Mouse (Mus musculus): Measurements from ENCODE around the gene Gm49776. TPM values are rescaled to one million over a fixed set of nuclear protein-coding genes. Genes with fewer than 3 reads are reported as not detected.
"Not testable (repeated sequence)": the region's sequence is repeated elsewhere in the genome, so short reads cannot be mapped to it uniquely, and the experiment has no call there.

The Gm49776 gene
- polyA plus RNA-seq, 1 experiment from 2014 or later: 3.6 TPM

- Histone ChIP-seq H3K4me2 (ENCODE audit: low read length) (no peak overlapping the region), H3K9ac (ENCODE audit: low read length) (no peak overlapping the region), H3K9me3 (ENCODE audit: control insufficient read depth, low read length) (no peaks in the 10 kb centered on the region), H3K27ac (replicated peaks in 1 of 2; ENCODE audit: control insufficient read depth in 1 of 2, insufficient read depth in 1 of 2, low read depth in 2 of 2, low read length in 2 of 2) (no peak overlapping the region), H3K27me3 (ENCODE audit: control insufficient read depth, insufficient read depth, low read length) (no peaks in the 10 kb centered on the region), H3K4me3 (ENCODE audit: control insufficient read depth in 1 of 2, insufficient read depth in 1 of 2, low read depth in 1 of 2, low read length in 2 of 2) (no peak overlapping the region), H3K36me3 (ENCODE audit: control insufficient read depth, insufficient read depth, low read length) (no peaks in the 10 kb centered on the region), H3K4me1 (ENCODE audit: control insufficient read depth in 2 of 2, insufficient read depth in 2 of 2, low read length in 2 of 2) (peaks cover 0 to 4% of the 10 kb centered on the region in 2 experiments; a peak in 2 of 4 replicates)
- no peak for ATAC-seq (ENCODE audit: insufficient number of reproducible peaks, insufficient read depth, low FRiP score, low read depth)
- 81% methylated on average over 10 of the region's 10 CpGs for WGBS
Measured at GRCm38 (mm10) chr16:18198365-18199098, 59.6 kb downstream of the Gm49776 start.

GRCm38 (mm10) chr16:18197881-18198280 is 60.2 kb downstream of the Gm49776 start:
- Histone ChIP-seq H3K27ac (replicated peaks in 1 of 2; ENCODE audit: control insufficient read depth in 1 of 2, insufficient read depth in 1 of 2, low read depth in 2 of 2, low read length in 2 of 2) (no peak overlapping the region), H3K27me3 (ENCODE audit: control insufficient read depth, insufficient read depth, low read length) (no peaks in the 10 kb centered on the region), H3K36me3 (ENCODE audit: control insufficient read depth, insufficient read depth, low read length) (no peaks in the 10 kb centered on the region), H3K4me3 (ENCODE audit: control insufficient read depth in 1 of 2, insufficient read depth in 1 of 2, low read depth in 1 of 2, low read length in 2 of 2) (no peak overlapping the region), H3K9me3 (ENCODE audit: control insufficient read depth, low read length) (no peaks in the 10 kb centered on the region), H3K9ac (ENCODE audit: low read length) (no peak overlapping the region), H3K4me1 (ENCODE audit: control insufficient read depth in 2 of 2, insufficient read depth in 2 of 2, low read length in 2 of 2) (peaks cover 0 to 4% of the 10 kb centered on the region in 2 experiments; a peak in 2 of 4 replicates), H3K4me2 (ENCODE audit: low read length) (no peak overlapping the region)
- no peak for ATAC-seq (ENCODE audit: insufficient number of reproducible peaks, insufficient read depth, low FRiP score, low read depth)
- 80% methylated on average over 6 of the region's 6 CpGs for WGBS

GRCm38 (mm10) chr16:18195561-18195960 is 62.6 kb downstream of the Gm49776 start:
- not testable (repeated sequence) for H3K4me2 ChIP-seq (ENCODE audit: low read length); H3K36me3 ChIP-seq (ENCODE audit: control insufficient read depth, insufficient read depth, low read length); H3K27ac ChIP-seq (replicated peaks in 1 of 2; ENCODE audit: control insufficient read depth in 1 of 2, insufficient read depth in 1 of 2, low read depth in 2 of 2, low read length in 2 of 2); H3K4me3 ChIP-seq (ENCODE audit: control insufficient read depth in 1 of 2, insufficient read depth in 1 of 2, low read depth in 1 of 2, low read length in 2 of 2); H3K9me3 ChIP-seq (ENCODE audit: control insufficient read depth, low read length); H3K27me3 ChIP-seq (ENCODE audit: control insufficient read depth, insufficient read depth, low read length); H3K4me1 ChIP-seq (ENCODE audit: control insufficient read depth in 2 of 2, insufficient read depth in 2 of 2, low read length in 2 of 2); ATAC-seq (ENCODE audit: insufficient number of reproducible peaks, insufficient read depth, low FRiP score, low read depth); H3K9ac ChIP-seq (ENCODE audit: low read length)
- 55% methylated on average over 3 of the region's 3 CpGs for WGBS

MicroRNAs within 50 kb of the gene (microRNA counts, 519-probe panel; counts per million panel counts)
- 322 counts per million, percentile 70 among the panel's probes with 10 or more counts for microRNA mmu-miR-1306

Small RNA genes within 50 kb of the gene (microRNA-seq; reads per million reads assigned to microRNA genes)
- gene Gm24572 (not detected), gene Mir1306 (233 reads per million, percentile 61 among the genes with 10 or more reads in this experiment)

Other genes with a start within 250 kb of the Gm49776 start
- gene Dgcr6, start 205.5 kb downstream of the Gm49776 start, polyA plus RNA-seq (2014; fragmentation: Nextera tagmentation; extraction: Ambion mirVana): 58.5 and 64.2 TPM in 2 replicates
- gene Prodh, start 168.1 kb downstream of the Gm49776 start, polyA plus RNA-seq (2014; fragmentation: Nextera tagmentation; extraction: Ambion mirVana): 6.9 and 7.4 TPM in 2 replicates
- 0.43 and 1.00 TPM in 2 replicates for gene Rtn4r, start 130.7 kb downstream of the Gm49776 start, polyA plus RNA-seq (2014; fragmentation: Nextera tagmentation; extraction: Ambion mirVana)
- gene Ccdc188, start 40.4 kb downstream of the Gm49776 start, polyA plus RNA-seq (2014; fragmentation: Nextera tagmentation; extraction: Ambion mirVana): 0.30 TPM in 1 of 2 replicates, not detected in the other
- 16.4 and 22.5 TPM in 2 replicates for gene Zdhhc8, start 23.2 kb downstream of the Gm49776 start, polyA plus RNA-seq (2014; fragmentation: Nextera tagmentation; extraction: Ambion mirVana)
- gene Trmt2a, start 9.6 kb downstream of the Gm49776 start, polyA plus RNA-seq (2014; fragmentation: Nextera tagmentation; extraction: Ambion mirVana): 39.8 and 48.4 TPM in 2 replicates
- 354 and 357 TPM in 2 replicates for gene Ranbp1, start 9.6 kb downstream of the Gm49776 start, polyA plus RNA-seq (2014; fragmentation: Nextera tagmentation; extraction: Ambion mirVana)
- 20.9 and 22.0 TPM in 2 replicates for gene Dgcr8, start 30.9 kb upstream of the Gm49776 start, polyA plus RNA-seq (2014; fragmentation: Nextera tagmentation; extraction: Ambion mirVana)
- 65.0 and 67.9 TPM in 2 replicates for gene Tango2, start 89.8 kb upstream of the Gm49776 start, polyA plus RNA-seq (2014; fragmentation: Nextera tagmentation; extraction: Ambion mirVana)
- gene Arvcf, start 89.9 kb upstream of the Gm49776 start, polyA plus RNA-seq (2014; fragmentation: Nextera tagmentation; extraction: Ambion mirVana): 31.8 and 32.3 TPM in 2 replicates
- gene Txnrd2, start 168.1 kb upstream of the Gm49776 start, polyA plus RNA-seq (2014; fragmentation: Nextera tagmentation; extraction: Ambion mirVana): 34.0 and 34.7 TPM in 2 replicates
- 110 and 112 TPM in 2 replicates for gene Comt, start 168.5 kb upstream of the Gm49776 start, polyA plus RNA-seq (2014; fragmentation: Nextera tagmentation; extraction: Ambion mirVana)
- gene Gnb1l, start 240.4 kb upstream of the Gm49776 start, polyA plus RNA-seq (2014; fragmentation: Nextera tagmentation; extraction: Ambion mirVana): 9.3 and 9.7 TPM in 2 replicates
- 1.3 and 1.5 TPM in 2 replicates for gene Rtl10, start 240.6 kb upstream of the Gm49776 start, polyA plus RNA-seq (2014; fragmentation: Nextera tagmentation; extraction: Ambion mirVana)

Measured in heart, embryonic 14.5 days (tissue).